Mouse (Mus musculus) bone marrow, adult 2 months (tissue): ENCODE measurements at regions not wholly inside any gene's neighbourhood (a gene's known extent, or its start where the extent isn't known, plus 50 kb on each side); places are given as distances from the start of the nearest gene placed in this dataset.

ENCODE experiments used
- H3K27ac ChIP-seq: fragments of 200-500 bp; 2 replicates; pipeline ENCODE4 v1.5.1; 2012; ENCODE audit warnings: low read depth, mild to moderate bottlenecking, control low read depth, inconsistent platforms, low read length; ENCODE audit not compliant: control insufficient read depth, poor library complexity, insufficient read depth
- H3K4me1 ChIP-seq: fragments of 200-500 bp; 2 replicates; pipeline ENCODE4 v1.6.1; 2011; ENCODE audit warnings: low read length; ENCODE audit not compliant: control insufficient read depth, insufficient read depth
- H3K4me3 ChIP-seq: fragments of 200-500 bp; replicated peaks from 2 replicates; pipeline ENCODE3; 2011; ENCODE audit warnings: mild to moderate bottlenecking, low read depth, low read length, control low read depth; ENCODE audit not compliant: control insufficient read depth
- CTCF ChIP-seq: fragments of 200-500 bp; IDR thresholded peaks from 2 replicates; pipeline ENCODE4 v1.5.1; 2011; ENCODE audit warnings: low read length, control low read depth; ENCODE audit not compliant: control insufficient read depth, insufficient read depth
- POLR2A ChIP-seq: fragments of 200-500 bp; IDR thresholded peaks from 2 replicates; pipeline ENCODE4 v1.6.1; 2011; ENCODE audit warnings: low read depth, mild to moderate bottlenecking, control low read depth, low read length, borderline replicate concordance; ENCODE audit not compliant: control insufficient read depth
- WGBS: fragments of 180-500 bp; shearing (Covaris S2); methylation state at CpG from one replicate; pipeline ENCODE4 v1.1.7; 2018; 5-methylcytosine and 5-hydroxymethylcytosine counted together

DNA sequence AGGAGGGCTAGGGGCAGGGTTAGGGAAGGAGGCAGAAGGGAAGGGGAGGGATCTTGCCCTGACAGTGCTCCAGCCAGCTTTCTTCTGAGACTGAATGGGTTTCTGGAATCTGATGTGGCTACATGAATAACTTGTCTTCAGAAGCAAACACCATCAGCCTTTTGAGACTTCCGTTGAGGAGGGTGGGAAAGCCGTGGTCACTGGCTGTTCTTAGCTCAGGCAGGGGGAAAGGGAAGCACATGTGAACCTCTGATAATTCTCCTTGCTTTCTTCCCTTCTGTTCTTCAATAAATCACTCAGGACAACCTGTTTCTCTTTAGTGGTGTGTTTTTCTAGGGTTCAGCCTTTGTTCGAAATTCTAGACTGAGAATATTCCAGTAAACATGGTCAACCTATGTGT, 148.9 kb downstream of the Bcl11a start:
- no peaks in the 10 kb centered on the region; the same call in 1 of the 2 replicates for H3K4me1 ChIP-seq
- H3K4me3 ChIP-seq: no peak overlapping the region
- no peak for TF ChIP-seq POLR2A
- TF ChIP-seq CTCF: no peak
- H3K27ac ChIP-seq: no peak overlapping the region
- WGBS: 14% methylated on average over 3 of the region's 3 CpGs

DNA sequence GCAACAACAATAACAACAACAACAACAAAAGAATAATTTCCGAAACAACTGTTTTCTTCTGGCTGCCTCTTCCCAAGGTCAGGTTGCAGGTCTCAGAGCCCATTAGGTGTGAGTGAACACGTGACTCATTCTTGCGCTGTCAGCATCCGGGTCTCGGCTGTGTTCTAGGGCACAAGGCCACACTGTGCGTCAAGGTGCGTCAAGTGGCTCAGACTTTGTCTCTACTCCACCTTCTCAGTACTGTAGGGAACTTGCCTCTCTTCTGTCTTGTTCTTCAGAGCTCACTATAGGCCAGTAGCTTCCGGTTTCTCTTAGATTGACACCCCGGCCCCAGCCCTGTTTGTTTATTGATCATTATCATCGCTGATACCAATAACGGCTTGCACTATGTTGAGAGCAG, 155.5 kb downstream of the Bcl11a start:
- WGBS: 86% methylated on average over 11 of the region's 11 CpGs
- H3K4me3 ChIP-seq: no peak overlapping the region
- TF ChIP-seq POLR2A (no peak), CTCF (no peak)
- H3K4me1 ChIP-seq: peaks cover 4% of the 10 kb centered on the region
- no peak overlapping the region for H3K27ac ChIP-seq

DNA sequence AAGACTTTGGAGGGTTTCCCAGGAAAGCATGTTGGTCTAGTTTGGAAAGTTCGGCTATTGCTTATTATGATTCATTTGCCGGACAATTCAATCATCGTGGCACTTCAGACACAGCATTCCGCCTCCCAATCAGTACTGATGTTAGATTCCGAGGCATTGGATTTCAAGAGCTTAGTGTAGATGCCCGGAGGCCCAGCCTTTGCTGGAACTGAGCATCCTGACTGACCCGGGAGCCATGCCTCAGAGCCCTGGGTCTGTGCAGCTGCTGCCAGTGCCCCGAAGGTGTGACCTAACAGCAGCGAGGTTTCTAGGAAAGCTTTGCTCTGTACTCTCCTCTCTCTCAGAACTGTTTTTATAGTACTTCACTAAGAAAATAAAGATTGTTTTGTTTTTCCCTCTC, 156.0 kb downstream of the Bcl11a start:
- no peak overlapping the region for H3K4me3 ChIP-seq
- H3K27ac ChIP-seq: no peak overlapping the region
- H3K4me1 ChIP-seq: peaks cover 4% of the 10 kb centered on the region
- TF ChIP-seq CTCF (no peak), POLR2A (no peak)
- 85% methylated on average over 9 of the region's 9 CpGs for WGBS

DNA sequence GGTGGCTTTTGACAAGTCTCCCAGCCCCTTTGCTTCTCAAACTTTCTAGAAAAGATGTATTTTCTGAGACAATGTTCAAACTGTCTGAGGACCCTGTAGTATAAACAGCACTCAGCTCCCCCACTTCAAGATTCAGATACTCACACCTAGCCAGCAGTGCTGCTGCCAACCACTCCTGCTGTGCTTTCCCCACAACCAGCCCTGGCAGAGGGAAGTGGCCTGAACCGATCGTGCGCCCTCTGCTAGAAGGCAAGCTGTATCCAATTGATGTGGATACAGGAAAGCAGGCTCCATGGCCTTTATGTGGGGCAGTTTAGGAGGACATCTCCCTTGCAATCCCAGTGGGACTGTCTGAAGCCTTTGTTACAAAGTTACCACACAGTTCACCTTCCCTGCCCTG, 156.6 kb downstream of the Bcl11a start:
- no peak for TF ChIP-seq POLR2A
- TF ChIP-seq CTCF: no peak
- 52% methylated on average over 3 of the region's 3 CpGs for WGBS

DNA sequence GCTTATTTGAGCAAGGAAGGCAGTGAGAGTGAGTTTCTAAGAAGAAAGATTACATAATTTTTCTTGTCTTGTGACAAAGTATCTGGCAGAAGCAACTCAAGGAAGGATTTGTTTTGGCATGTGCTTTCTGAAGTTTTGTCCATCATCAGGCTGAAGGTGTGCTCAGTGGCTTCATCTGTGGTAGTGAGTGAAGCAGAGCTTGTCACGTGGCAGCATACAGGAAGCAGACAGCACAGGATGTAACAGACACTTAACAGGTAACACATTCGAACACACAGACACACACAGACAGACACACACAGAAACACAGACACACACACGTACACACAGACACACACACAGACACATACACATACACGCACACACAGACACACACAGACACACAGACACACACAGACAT, 157.5 kb downstream of the Bcl11a start:
- WGBS: 55% methylated on average over 4 of the region's 4 CpGs
- Histone ChIP-seq H3K4me3 (no peak overlapping the region), H3K4me1 (peaks cover 4% of the 10 kb centered on the region), H3K27ac (no peak overlapping the region)
- TF ChIP-seq POLR2A: no peak
- no peak for TF ChIP-seq CTCF

More for the DNA sequence above, 156.6 kb downstream of the Bcl11a start:
- Histone ChIP-seq H3K4me1 (peaks cover 4% of the 10 kb centered on the region), H3K27ac (no peak overlapping the region), H3K4me3 (no peak overlapping the region)

DNA sequence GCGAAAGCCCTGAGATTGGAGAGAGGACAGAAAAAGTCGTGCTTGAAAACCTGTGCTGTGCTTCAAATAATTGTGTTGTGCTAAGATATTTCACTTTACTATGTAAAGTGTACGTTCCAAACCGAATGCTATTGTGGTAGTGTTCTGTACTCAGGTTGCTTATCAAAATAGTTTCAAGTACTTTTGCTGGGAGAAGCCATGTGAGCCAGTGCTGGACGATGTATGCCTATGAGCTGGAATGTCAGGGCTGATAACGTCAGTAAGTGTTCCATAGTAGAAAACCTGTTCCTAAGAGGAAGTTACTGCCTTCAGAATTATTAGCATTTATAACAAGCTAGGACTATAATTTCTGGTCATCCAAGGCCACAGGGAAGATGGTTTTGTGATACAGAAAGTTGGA, 161.8 kb downstream of the Bcl11a start:
- H3K4me1 ChIP-seq: peaks cover 9% of the 10 kb centered on the region
- WGBS: 76% methylated on average over 6 of the region's 6 CpGs
- H3K4me3 ChIP-seq: no peak overlapping the region
- H3K27ac ChIP-seq: no peak overlapping the region
- TF ChIP-seq POLR2A (no peak), CTCF (no peak)

DNA sequence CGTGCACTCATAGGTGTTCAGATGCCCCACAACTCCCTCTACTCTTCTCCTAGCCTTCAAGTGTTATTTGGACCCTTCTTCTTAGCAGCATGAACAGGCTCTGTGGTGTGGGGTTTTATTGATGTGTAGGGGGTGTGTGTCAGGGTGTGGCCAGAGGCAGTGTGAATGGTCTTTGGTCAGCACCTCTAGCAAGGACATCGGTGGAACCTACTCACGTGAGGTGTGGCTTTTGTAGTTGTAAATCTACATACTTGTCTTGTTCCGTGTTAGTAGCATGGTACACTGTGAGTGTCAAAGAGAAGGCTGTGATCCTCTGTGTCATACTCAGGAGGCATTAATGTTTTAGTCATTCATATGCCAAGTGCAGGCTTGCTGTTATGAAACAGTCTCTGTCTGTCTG, 164.2 kb downstream of the Bcl11a start:
- 47% methylated on average over 4 of the region's 4 CpGs for WGBS
- Histone ChIP-seq H3K27ac (no peak overlapping the region; the same call in 1 of the 2 replicates), H3K4me1 (peaks cover 6% of the 10 kb centered on the region; the same call in 1 of the 2 replicates), H3K4me3 (no peak overlapping the region)
- TF ChIP-seq POLR2A (no peak), CTCF (no peak)

DNA sequence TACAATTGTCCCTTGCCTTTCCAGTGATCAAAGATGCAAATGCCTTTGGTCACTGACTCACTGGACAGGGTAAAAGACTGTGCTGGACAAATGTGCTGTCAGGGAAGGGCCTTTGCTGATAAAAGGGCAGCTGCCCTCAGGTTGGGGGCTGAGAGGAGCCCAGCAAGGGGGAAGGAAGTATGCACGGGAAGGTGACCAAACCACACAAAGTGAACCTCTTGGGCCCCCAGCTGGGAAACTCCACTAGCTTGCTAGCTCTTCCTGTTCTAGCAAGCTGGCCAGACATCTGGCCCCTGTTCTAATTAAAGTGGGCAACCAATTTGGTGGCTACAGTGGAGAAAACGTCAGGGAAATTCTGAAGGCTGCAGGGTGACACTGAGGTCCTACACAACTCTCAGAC, 165.0 kb downstream of the Bcl11a start:
- H3K27ac ChIP-seq: peak overlapping the region; percentile 25; the same call in 1 of the 2 replicates
- 2% methylated on average over 2 of the region's 2 CpGs for WGBS

DNA sequence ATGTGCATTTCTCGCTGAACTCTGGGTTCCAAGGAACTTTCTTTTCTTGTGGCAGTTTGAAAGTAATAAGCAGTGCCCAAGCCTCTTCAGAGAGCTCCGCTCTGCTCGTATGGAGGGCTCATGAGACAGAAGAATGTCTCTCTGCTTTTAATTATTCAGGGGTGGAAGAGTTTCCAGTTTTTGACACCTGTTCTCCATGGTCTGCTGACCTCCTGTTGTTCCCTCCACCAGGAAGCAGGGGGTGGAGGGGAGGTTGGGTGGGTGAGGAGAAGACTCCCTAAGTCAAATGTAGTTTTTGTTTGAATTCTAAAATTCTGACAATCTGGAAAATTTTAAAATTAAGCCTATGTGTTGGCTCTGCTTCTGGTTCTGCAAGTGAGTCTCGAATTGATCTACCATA, 167.5 kb downstream of the Bcl11a start:
- no peak for TF ChIP-seq CTCF
- TF ChIP-seq POLR2A: no peak
- H3K27ac ChIP-seq: no peak overlapping the region; the same call in 1 of the 2 replicates
- H3K4me1 ChIP-seq: peaks cover 6% of the 10 kb centered on the region; the same call in 1 of the 2 replicates
- 56% methylated on average over 4 of the region's 4 CpGs for whole genome bisulfite sequencing
- no peak overlapping the region for H3K4me3 ChIP-seq

More for the DNA sequence above, 165.0 kb downstream of the Bcl11a start:
- no peak for TF ChIP-seq POLR2A
- TF ChIP-seq CTCF: no peak
- Histone ChIP-seq H3K4me3 (no peak overlapping the region), H3K4me1 (peaks cover 6% of the 10 kb centered on the region; the same call in 1 of the 2 replicates)
